Mouse (Mus musculus): ENCODE results near the gene Zfp458.
"Not testable (repeated sequence)": the region's sequence is repeated elsewhere in the genome, so short reads cannot be mapped to it uniquely, and the experiment has no call there.

Zfp458 gene

DNA sequence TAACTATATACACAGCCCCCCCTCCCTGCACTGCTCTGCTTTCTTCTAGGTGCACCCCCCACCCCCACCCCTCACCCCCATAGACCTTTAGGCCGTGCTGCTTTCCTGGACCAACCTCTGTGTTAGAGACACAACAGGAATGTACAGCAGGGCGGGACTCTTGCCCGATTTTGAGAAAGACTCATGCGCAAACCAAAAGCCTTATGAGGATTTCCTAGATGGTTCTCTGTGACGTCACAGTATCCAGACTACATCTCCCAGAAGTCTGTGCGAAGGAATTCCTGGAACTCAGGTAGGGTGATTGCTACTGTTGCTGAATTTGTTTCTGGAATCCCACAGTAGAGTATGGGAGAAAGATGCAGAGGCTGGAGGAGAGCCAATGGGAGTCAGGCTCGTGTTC lies at the start of gene Zfp458:
TSS of gene Zfp458 (minus strand) at position 153 of the 400 bp plus-strand sequence.
- DNase-seq (ENCODE audit: low spot score), result peak; percentile 36

DNA sequence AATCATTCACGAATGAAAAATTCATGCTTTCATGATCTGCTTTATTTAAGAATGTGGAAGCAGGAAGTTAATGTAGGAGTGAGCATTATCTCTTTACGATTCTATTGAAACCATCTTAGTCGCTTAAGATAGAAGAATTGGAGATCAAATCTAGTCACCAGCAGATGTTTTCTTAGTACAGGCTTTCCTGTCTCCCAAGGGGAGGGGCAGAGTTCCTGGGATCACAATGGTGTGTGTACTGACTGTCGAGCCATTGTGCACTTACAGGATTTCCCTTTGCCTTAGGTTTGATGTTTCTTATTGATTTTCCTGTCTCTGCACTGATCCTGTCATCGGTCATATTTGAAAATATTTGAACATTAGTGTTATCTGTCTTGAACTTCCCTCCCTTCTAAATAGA lies 28.5 kb upstream of the Zfp458 start:
- no peak for DNase-seq (ENCODE audit: low spot score)

DNA sequence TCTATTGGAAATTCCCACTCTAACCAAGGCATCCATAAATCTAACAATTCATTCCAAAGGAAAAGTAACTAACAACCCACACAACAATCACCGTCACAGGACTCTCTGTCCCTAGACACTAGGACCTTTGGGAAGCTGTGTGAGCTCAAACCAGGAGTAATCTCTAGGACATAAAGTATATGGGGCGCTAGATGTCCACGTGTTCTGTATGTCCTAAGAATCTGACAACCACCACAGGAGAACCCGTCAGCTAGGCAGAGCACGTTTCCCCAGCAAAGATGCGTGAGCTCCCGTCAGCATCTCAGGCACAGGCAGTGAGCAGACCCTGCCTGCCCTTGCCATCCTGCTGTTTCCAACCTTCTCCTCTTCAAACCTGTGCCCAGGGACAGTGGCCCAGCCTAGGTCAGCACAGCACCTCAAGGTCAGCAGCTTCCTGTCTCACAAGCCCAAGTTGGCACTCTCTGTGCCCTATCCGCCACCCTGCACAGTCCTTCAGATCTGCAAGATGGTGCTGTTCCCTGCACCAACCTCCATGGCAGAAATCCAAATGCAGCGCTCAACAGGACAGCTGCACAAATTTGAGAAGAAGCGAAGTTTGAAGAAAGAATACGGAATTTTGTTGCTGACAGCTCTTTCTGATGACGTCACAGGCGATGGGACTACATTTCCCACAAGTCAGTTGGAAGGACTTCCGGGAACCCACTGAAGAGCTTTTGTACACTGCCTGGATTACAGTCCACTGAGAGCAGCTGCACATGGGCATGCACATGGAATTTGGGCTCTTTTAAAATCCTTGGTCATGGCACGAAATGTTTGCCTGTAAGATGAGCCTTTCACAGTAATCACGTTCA lies 27.8 kb upstream of the Zfp458 start, which contains the start of gene Zfp457:
TSS of gene Zfp457 (minus strand) at position 664 of the 851 bp plus-strand sequence.
- DNase-seq (ENCODE audit: low spot score), result peak; percentile 86

GRCm38 (mm10) chr13:67269383-67270065 lies 8.7 kb downstream of the Zfp458 start:
- not testable (repeated sequence) for DNase-seq (ENCODE audit: low spot score)

DNA sequence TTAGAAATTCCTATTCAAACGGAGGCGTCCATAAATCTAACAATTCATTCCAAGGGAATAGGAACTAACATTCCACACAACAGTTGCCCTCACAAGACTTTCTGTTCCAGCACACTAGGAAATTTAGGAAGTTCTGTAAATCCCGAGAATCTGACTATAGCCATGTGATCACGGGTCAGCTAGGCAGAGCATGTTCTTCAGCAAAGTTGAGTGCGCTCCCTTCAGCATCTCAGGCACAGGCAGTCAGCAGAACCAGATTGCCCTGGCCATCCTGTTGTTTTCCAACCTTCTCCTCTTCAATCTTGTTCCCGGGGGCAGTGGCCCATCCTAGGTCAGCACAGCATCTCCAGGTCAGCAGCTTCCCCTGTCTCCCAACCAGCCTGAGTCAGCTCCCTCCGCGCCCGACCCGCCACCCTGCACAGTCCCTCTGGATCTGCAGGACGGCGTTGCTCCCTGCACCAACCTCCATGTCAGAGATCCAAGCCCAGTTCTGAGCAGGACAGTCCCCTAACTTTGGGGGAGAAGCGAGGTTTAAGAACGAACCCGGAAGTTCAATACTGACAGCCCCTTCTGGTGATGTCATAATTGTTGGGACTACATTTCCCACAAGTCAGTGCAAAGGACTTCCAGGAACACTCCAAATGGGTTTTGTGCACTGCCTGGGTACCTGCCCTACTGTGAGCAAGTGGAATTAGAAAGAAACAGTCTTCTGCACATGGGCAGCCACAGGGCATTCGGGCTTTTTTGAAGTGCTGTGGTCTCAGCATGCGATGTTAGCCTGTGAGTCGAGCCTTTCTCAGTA lies 9.5 kb downstream of the Zfp458 start:
- DNase-seq (ENCODE audit: low spot score), result peak; percentile 82

DNA sequence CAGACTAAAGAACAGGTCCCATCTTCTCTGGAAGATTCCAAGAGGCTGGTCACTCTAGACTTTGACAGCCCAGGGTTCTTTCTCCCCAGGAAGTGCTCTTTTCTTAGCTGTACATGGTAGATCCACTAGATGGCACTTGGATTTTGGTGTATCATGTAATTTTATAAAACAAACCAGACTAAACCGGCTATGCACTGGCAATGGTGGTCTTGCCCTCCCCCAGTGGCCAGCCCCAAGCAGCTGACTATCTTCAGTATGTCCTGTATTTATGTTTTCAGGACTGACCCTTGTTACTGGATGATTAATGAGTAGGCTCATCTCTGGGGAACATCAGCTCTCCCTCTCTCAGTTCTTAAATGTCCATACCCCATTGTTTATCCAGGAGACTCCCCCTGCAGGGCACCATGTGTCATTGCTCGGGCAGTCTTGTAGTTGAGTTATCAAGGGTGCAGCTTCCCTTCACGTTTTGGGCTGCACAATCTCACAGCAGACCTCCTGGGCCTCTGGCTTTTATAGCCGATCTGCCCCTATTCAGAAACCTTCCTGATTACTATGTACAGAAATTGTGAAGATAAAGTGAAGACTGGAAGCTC lies 64.2 kb downstream of the Zfp458 start:
- no peak for DNase-seq (ENCODE audit: low spot score)

Measured in yolk sac, embryonic 10.5 days (tissue).